Mouse (Mus musculus): Measurements from ENCODE around the gene Pxn. TPM values are rescaled to one million over a fixed set of nuclear protein-coding genes. Genes with fewer than 3 reads are reported as not detected.

The Pxn gene
- 10 to 100 TPM; 21.6 to 62.7 TPM for polyA plus RNA-seq (2012; fragmentation: generic; extraction: Trizol)

GRCm38 (mm10) chr5:115506454-115507201 lies at the start of gene Pxn:
TSS of gene Pxn (plus strand) at chr5:115506676.

GRCm38 (mm10) chr5:115465642-115466420 lies 40.6 kb upstream of the Pxn start, which contains the start of gene Pla2g1b:
TSS of gene Pla2g1b (plus strand) at chr5:115466262.

GRCm38 (mm10) chr5:115483947-115484920 lies 22.2 kb upstream of the Pxn start, which contains the start of gene Sirt4:
TSS of gene Sirt4 (minus strand) at chr5:115484725.

GRCm38 (mm10) chr5:115559237-115560101 lies 53.0 kb downstream of the Pxn start, which contains the start of gene Rplp0:
TSS of gene Rplp0 (plus strand) at chr5:115559467.

GRCm38 (mm10) chr5:115564737-115565393 lies 58.4 kb downstream of the Pxn start, which contains the start of gene Gcn1l1:
TSS of gene Gcn1l1 (plus strand) at chr5:115565254.

Other genes starting within 250 kb of the Pxn start
- 100 to 1,000 TPM in 1 of 2 experiments, 10 to 100 TPM in 1; 88.2 to 152 TPM for gene Rnf10, start 233.8 kb upstream of the Pxn start, polyA plus RNA-seq (2012; fragmentation: generic; extraction: Trizol)
- 10 to 100 TPM; 11.0 to 18.1 TPM for gene Coq5, start 227.0 kb upstream of the Pxn start, polyA plus RNA-seq (2012; fragmentation: generic; extraction: Trizol)
- gene Dynll1, start 205.7 kb upstream of the Pxn start, polyA plus RNA-seq (2012; fragmentation: generic; extraction: Trizol): 100 to 1,000 TPM; 474 to 488 TPM
- 10 to 100 TPM; 49.7 to 75.2 TPM for gene Srsf9, start 179.5 kb upstream of the Pxn start, polyA plus RNA-seq (2012; fragmentation: generic; extraction: Trizol)
- 10 to 100 TPM in 1 of 2 experiments, 1 to 10 TPM in 1; 3.9 to 12.6 TPM for gene Gatc, start 165.5 kb upstream of the Pxn start, polyA plus RNA-seq (2012; fragmentation: generic; extraction: Trizol)
- gene Triap1, start 165.5 kb upstream of the Pxn start, polyA plus RNA-seq (2012; fragmentation: generic; extraction: Trizol): 10 to 100 TPM; 17.9 to 41.0 TPM
- 1,000 to 10,000 TPM; 1,611 to 2,667 TPM for gene Cox6a1, start 157.7 kb upstream of the Pxn start, polyA plus RNA-seq (2012; fragmentation: generic; extraction: Trizol)
- gene Msi1, start 77.1 kb upstream of the Pxn start, polyA plus RNA-seq (2012; fragmentation: generic; extraction: Trizol): under 1 TPM; 0.02 to 0.42 TPM
- under 1 TPM in 1 of 2 experiments, not detected in 1; 0.25 TPM for gene Pla2g1b, start 40.4 kb upstream of the Pxn start, polyA plus RNA-seq (2012; fragmentation: generic; extraction: Trizol)
- 10 to 100 TPM in 1 of 2 experiments, 1 to 10 TPM in 1; 2.2 to 17.1 TPM for gene Sirt4, start 22.0 kb upstream of the Pxn start, polyA plus RNA-seq (2012; fragmentation: generic; extraction: Trizol)
- gene Rplp0, start 52.8 kb downstream of the Pxn start, polyA plus RNA-seq (2012; fragmentation: generic; extraction: Trizol): 1,000 to 10,000 TPM; 4,412 to 6,933 TPM
- 10 to 100 TPM; 37.3 to 42.7 TPM for gene Gcn1l1, start 58.6 kb downstream of the Pxn start, polyA plus RNA-seq (2012; fragmentation: generic; extraction: Trizol)
- gene Rab35, start 125.2 kb downstream of the Pxn start, polyA plus RNA-seq (2012; fragmentation: generic; extraction: Trizol): 10 to 100 TPM; 24.7 to 43.9 TPM
- 10 to 100 TPM in 1 of 2 experiments, 1 to 10 TPM in 1; 1.1 to 11.8 TPM for gene Bicdl1, start 224.9 kb downstream of the Pxn start, polyA plus RNA-seq (2012; fragmentation: generic; extraction: Trizol)